Mouse (Mus musculus) CH12.LX (cell line): ENCODE results near the gene F13a1. TPM values are rescaled to one million over a fixed set of nuclear protein-coding genes. Genes with fewer than 3 reads are reported as not detected.

Source experiments
- DNase-seq: peaks from one replicate; pipeline ENCODE4 v3.0.0-alpha.2; 2013; ENCODE audit errors: extremely low read depth
- H3K27ac ChIP-seq: 2 replicates; pipeline ENCODE4 v1.5.1; 2012; ENCODE audit warnings: low read depth, mild to moderate bottlenecking, control low read depth, moderate library complexity; ENCODE audit not compliant: insufficient read depth
- H3K27me3 ChIP-seq: replicated peaks from 2 replicates; pipeline ENCODE3; 2012; ENCODE audit warnings: inconsistent platforms
- H3K36me3 ChIP-seq, 2 experiments: replicated peaks in 1 of 2; 2 replicates each; pipeline versions ENCODE3 to v1.6.1; 2012; ENCODE audit warnings: inconsistent platforms in 1 of 2, low read length in 1 of 2, mild to moderate bottlenecking in 1 of 2, mixed read lengths in 1 of 2, moderate library complexity in 1 of 2; ENCODE audit not compliant: control insufficient read depth in 1 of 2, insufficient read depth in 1 of 2
- H3K4me1 ChIP-seq, 2 experiments: 2 replicates each; pipeline ENCODE4 v1.6.1; 2012; ENCODE audit warnings: inconsistent platforms in 1 of 2, moderate library complexity in 1 of 2; ENCODE audit not compliant: insufficient read depth in 2 of 2, control insufficient read depth in 1 of 2
- H3K4me2 ChIP-seq: 2 replicates; pipeline ENCODE4 v1.6.1; 2012; ENCODE audit warnings: low read depth, mild to moderate bottlenecking, control low read depth; ENCODE audit not compliant: poor library complexity, insufficient read depth, severe bottlenecking
- H3K4me3 ChIP-seq, 3 experiments: fragments of 150-350 bp in 1 of 3; sonication (generic) in 1 of 3; replicated peaks in 1 of 3; 2 replicates each; pipeline versions ENCODE3 to v1.5.1; 2011 to 2012; ENCODE audit warnings: low read depth in 2 of 3, low read length in 2 of 3, mild to moderate bottlenecking in 2 of 3, moderate library complexity in 2 of 3, control low read depth in 1 of 3, improper control_type of control experiment in 1 of 3, inconsistent platforms in 1 of 3, mixed read lengths in 1 of 3; ENCODE audit not compliant: poor library complexity in 1 of 3
- H3K79me2 ChIP-seq: replicated peaks from 2 replicates; pipeline ENCODE4 v1.6.1; 2012; ENCODE audit warnings: mild to moderate bottlenecking, moderate library complexity; ENCODE audit not compliant: control insufficient read depth, poor library complexity, insufficient read depth, severe bottlenecking; ENCODE audit errors: extremely low read depth
- H3K9ac ChIP-seq: 2 replicates; pipeline ENCODE4 v1.6.1; 2012; ENCODE audit warnings: low read depth, mild to moderate bottlenecking, control low read depth, moderate library complexity; ENCODE audit not compliant: insufficient read depth
- H3K9me3 ChIP-seq: replicated peaks from 2 replicates; pipeline ENCODE3; 2012; ENCODE audit warnings: low read length, inconsistent platforms, mixed read lengths
- CHD2 ChIP-seq: IDR thresholded peaks from 2 replicates; pipeline ENCODE4 v1.6.1; 2011; ENCODE audit warnings: low read length, improper control_type of control experiment
- E2F4 ChIP-seq: IDR thresholded peaks from 2 replicates; pipeline ENCODE4 v1.6.1; 2011; ENCODE audit warnings: low read depth, low read length, improper control_type of control experiment; ENCODE audit not compliant: insufficient replicate concordance
- ELF1 ChIP-seq: IDR thresholded peaks from 2 replicates; pipeline ENCODE4 v1.6.1; 2014; ENCODE audit warnings: low read depth, mild to moderate bottlenecking, inconsistent platforms, low read length, improper control_type of control experiment
- HCFC1 ChIP-seq: IDR thresholded peaks from 2 replicates; pipeline ENCODE4 v1.6.1; 2012; ENCODE audit warnings: low read depth, mild to moderate bottlenecking, inconsistent platforms, low read length, improper control_type of control experiment
- KAT2A ChIP-seq: IDR thresholded peaks from 2 replicates; pipeline ENCODE4 v1.6.1; 2012; ENCODE audit warnings: low read length, improper control_type of control experiment, inconsistent platforms; ENCODE audit not compliant: insufficient replicate concordance
- NELFE ChIP-seq: IDR thresholded peaks from 2 replicates; pipeline ENCODE4 v1.6.1; 2011; ENCODE audit warnings: low read depth, low read length, improper control_type of control experiment
- PAX5 ChIP-seq: IDR thresholded peaks from 2 replicates; pipeline ENCODE4 v1.6.1; 2012; ENCODE audit warnings: low read length, inconsistent platforms, mixed read lengths
- TBP ChIP-seq: conservative IDR thresholded peaks from 2 replicates; pipeline ENCODE4 v1.6.1; 2011; ENCODE audit warnings: low read depth, low read length, improper control_type of control experiment
- USF1 ChIP-seq: IDR thresholded peaks from 2 replicates; pipeline ENCODE4 v1.6.1; 2014; ENCODE audit warnings: low read depth, mild to moderate bottlenecking, inconsistent platforms, low read length, improper control_type of control experiment
- dilution Hi-C: fragments of 300-500 bp; cut with MboI; formaldehyde crosslinking; loops from 2 replicates; pipeline ENCODE4 v1.14.3; 2020; ENCODE audit warnings: low sequenced_read_pairs; ENCODE audit not compliant: extremely low pct_unique_long_range_greater_than_20kb, extremely low pct_ligation_motif_present
- in situ Hi-C: fragments of 300-500 bp; cut with MboI; formaldehyde crosslinking; loops from 3 replicates; pipeline ENCODE4 v1.14.3; 2019; ENCODE audit warnings: low sequenced_read_pairs, low pct_ligation_motif_present, low pct_unique_long_range_greater_than_20kb, mixed read lengths
- polyA plus RNA-seq: library from polyadenylated mRNA; unstranded; fragments of >175 nt; gene quantifications from 2 replicates; pipeline ENCODE4 v1.2.1, GENCODE M21; 2012; ENCODE audit warnings: low read depth; ENCODE audit not compliant: insufficient read length
- total RNA-seq, 2 experiments: library from RNA; depleted of rRNA; stranded (reverse); fragments of 300-350 nt in 1 of 2; fragments of >200 nt in 1 of 2; gene quantifications; 2 replicates each; pipeline ENCODE4 v1.2.3; 2012 to 2014

F13a1 gene
- total and polyA plus RNA-seq, 3 experiments = 0.06 to 0.42 TPM; not detected in 1

GRCm38 (mm10) chr13:36839111-36839510, 210.9 kb downstream of the F13a1 start:
- dilution Hi-C loops (no loop called here), in situ Hi-C loops (no loop called here)
- no peak overlapping the region for H3K4me3 ChIP-seq
- H3K27me3 ChIP-seq = no peaks in the 10 kb centered on the region
- H3K79me2 ChIP-seq = no peaks in the 10 kb centered on the region
- H3K36me3 ChIP-seq = no peaks in the 10 kb centered on the region
- no peak overlapping the region for H3K27ac ChIP-seq
- H3K9me3 ChIP-seq = no peaks in the 10 kb centered on the region
- no peak for DNase-seq
- H3K9ac ChIP-seq = no peak overlapping the region
- H3K4me1 ChIP-seq = no peaks in the 10 kb centered on the region
- H3K4me2 ChIP-seq = no peak overlapping the region
- TF ChIP-seq USF1 (no peak), ELF1 (no peak), E2F4 (no peak), TBP (no peak), KAT2A (no peak), HCFC1 (no peak), CHD2 (no peak), PAX5 (no peak), NELFE (no peak)
